Mouse (Mus musculus) kidney, embryonic 15.5 days (tissue): ENCODE results near the gene Col4a3. TPM values are rescaled to one million over a fixed set of nuclear protein-coding genes. Genes with fewer than 3 reads are reported as not detected.

Experiments used
- ATAC-seq: fragments of 200-750 bp; cut with Nextera tagmentation; replicated peaks from 2 replicates; pipeline ENCODE4 v1.8.0; 2017; ENCODE audit warnings: moderate TSS enrichment; ENCODE audit not compliant: low FRiP score
- H3K27ac ChIP-seq: fragments of 300-500 bp; sonication (generic); 2 replicates; pipeline ENCODE4 v1.5.1; 2015; ENCODE audit warnings: mild to moderate bottlenecking, inconsistent platforms
- H3K27me3 ChIP-seq: fragments of 300-500 bp; sonication (generic); 2 replicates; pipeline ENCODE4 v1.6.1; 2015; ENCODE audit warnings: inconsistent platforms
- H3K36me3 ChIP-seq: fragments of 300-500 bp; sonication (generic); 2 replicates; pipeline ENCODE4 v1.6.1; 2015; ENCODE audit warnings: inconsistent platforms
- H3K4me1 ChIP-seq: fragments of 300-500 bp; sonication (generic); 2 replicates; pipeline ENCODE4 v1.6.1; 2015; ENCODE audit warnings: inconsistent platforms
- H3K4me2 ChIP-seq: fragments of 300-500 bp; sonication (generic); 2 replicates; pipeline ENCODE4 v1.6.1; 2015; ENCODE audit warnings: moderate library complexity, mild to moderate bottlenecking, inconsistent platforms
- H3K4me3 ChIP-seq: fragments of 300-500 bp; sonication (generic); replicated peaks from 2 replicates; pipeline ENCODE4 v1.5.1; 2015; ENCODE audit warnings: mild to moderate bottlenecking, inconsistent platforms
- H3K9ac ChIP-seq: fragments of 300-500 bp; sonication (generic); 2 replicates; pipeline ENCODE4 v1.6.1; 2015; ENCODE audit warnings: mild to moderate bottlenecking, inconsistent platforms
- H3K9me3 ChIP-seq: fragments of 300-500 bp; sonication (generic); replicated peaks from 2 replicates; pipeline ENCODE4 v1.6.1; 2016; ENCODE audit warnings: inconsistent platforms
- WGBS: fragments of 180-500 bp; shearing (Covaris S2); methylation state at CpG from one replicate; pipeline ENCODE4 v1.1.7; 2015; ENCODE audit warnings: mixed read lengths; 5-methylcytosine and 5-hydroxymethylcytosine counted together
- polyA plus RNA-seq: library from polyadenylated mRNA; unstranded; fragments of >200 nt; fragmentation: Nextera tagmentation; extraction: Ambion mirVana; gene quantifications from 2 replicates; pipeline ENCODE4 v1.2.1, GENCODE M21; 2015

Gene Col4a3
- polyA plus RNA-seq, 1 experiment from 2014 or later, result 2.8 TPM

DNA sequence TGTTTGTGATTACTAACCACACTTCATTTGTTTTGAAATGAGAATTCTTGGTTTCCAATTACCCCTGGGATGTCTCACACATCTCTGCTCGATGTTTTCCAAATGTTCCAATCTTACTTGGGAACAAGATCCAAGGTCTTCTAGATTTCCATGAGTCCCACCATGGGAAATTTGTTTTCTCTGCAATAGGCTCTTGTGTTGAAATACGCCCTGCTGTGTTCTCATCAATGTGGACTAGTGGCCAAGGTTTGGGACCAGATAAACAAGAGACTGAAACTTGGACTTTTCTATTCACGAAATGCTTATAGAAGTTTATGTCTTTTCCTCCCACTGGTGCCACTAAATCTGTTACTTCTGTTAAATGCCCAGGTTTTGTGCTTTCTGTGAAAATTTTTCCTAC, 11.0 kb upstream of the Col4a3 start:
- WGBS, result 89% methylated on average over 3 of the region's 3 CpGs
- Histone ChIP-seq H3K36me3 (no peaks in the 10 kb centered on the region), H3K4me2 (no peak overlapping the region), H3K27ac (no peak overlapping the region), H3K4me3 (no peak overlapping the region), H3K4me1 (peaks cover 6% of the 10 kb centered on the region; the same call in 1 of the 2 replicates), H3K9me3 (no peaks in the 10 kb centered on the region), H3K27me3 (no peaks in the 10 kb centered on the region), H3K9ac (no peak overlapping the region)
- ATAC-seq, result no peak

- WGBS, result 79% methylated on average over 2 of the region's 2 CpGs
- no peak overlapping the region for H3K9ac ChIP-seq
- no peaks in the 10 kb centered on the region for H3K27me3 ChIP-seq
- no peak overlapping the region for H3K4me2 ChIP-seq
- no peak for ATAC-seq
- H3K36me3 ChIP-seq, result no peaks in the 10 kb centered on the region
- no peak overlapping the region for H3K27ac ChIP-seq
- no peak overlapping the region for H3K4me3 ChIP-seq
- peaks cover 6% of the 10 kb centered on the region; the same call in 1 of the 2 replicates for H3K4me1 ChIP-seq
- no peaks in the 10 kb centered on the region for H3K9me3 ChIP-seq
These were observed 10.5 kb upstream of the Col4a3 start for GRCm38 (mm10) chr1:82576182-82576581.

- H3K27me3 ChIP-seq, result no peaks in the 10 kb centered on the region
- no peak for ATAC-seq
- 89% methylated on average over 10 of the region's 10 CpGs for WGBS
These were observed 9.4 kb upstream of the Col4a3 start for GRCm38 (mm10) chr1:82577339-82577738.

GRCm38 (mm10) chr1:82577915-82578314, 8.8 kb upstream of the Col4a3 start:
- H3K4me2 ChIP-seq, result no peak overlapping the region
- H3K4me1 ChIP-seq, result peaks cover 6% of the 10 kb centered on the region; the same call in 1 of the 2 replicates
- H3K9ac ChIP-seq, result no peak overlapping the region
- H3K4me3 ChIP-seq, result no peak overlapping the region
- H3K36me3 ChIP-seq, result no peaks in the 10 kb centered on the region
- ATAC-seq, result peak; percentile 52; the same call in 1 of the 2 replicates
- WGBS, result 53% methylated on average over 3 of the region's 3 CpGs
- H3K27ac ChIP-seq, result no peak overlapping the region
- H3K27me3 ChIP-seq, result no peaks in the 10 kb centered on the region
- no peaks in the 10 kb centered on the region for H3K9me3 ChIP-seq

More at GRCm38 (mm10) chr1:82577339-82577738, 9.4 kb upstream of the Col4a3 start:
- no peak overlapping the region for H3K9ac ChIP-seq
- H3K36me3 ChIP-seq, result no peaks in the 10 kb centered on the region
- no peak overlapping the region for H3K27ac ChIP-seq
- H3K9me3 ChIP-seq, result no peaks in the 10 kb centered on the region
- H3K4me3 ChIP-seq, result no peak overlapping the region
- peaks cover 6% of the 10 kb centered on the region; the same call in 1 of the 2 replicates for H3K4me1 ChIP-seq
- no peak overlapping the region for H3K4me2 ChIP-seq

DNA sequence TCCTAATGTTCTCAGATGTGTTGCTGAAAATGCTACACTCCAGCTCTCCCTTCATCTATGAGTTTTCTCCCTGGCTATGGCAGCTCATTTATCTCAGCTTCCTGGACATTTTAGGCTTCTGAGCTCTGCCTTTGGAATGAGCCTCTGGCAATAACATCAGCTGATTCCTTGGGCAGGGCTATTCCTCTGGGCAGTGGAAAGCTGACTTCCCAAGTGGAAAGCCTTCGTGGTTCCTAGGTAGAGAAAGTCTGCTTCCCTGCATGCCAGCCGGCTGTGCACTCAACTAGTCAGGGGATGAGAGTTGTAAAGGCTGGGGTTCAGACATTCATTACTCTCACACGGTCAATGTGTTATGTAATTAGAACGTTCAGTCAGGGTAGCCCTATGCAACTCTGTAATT, 8.4 kb upstream of the Col4a3 start:
- Histone ChIP-seq H3K4me1 (peaks cover 6% of the 10 kb centered on the region; the same call in 1 of the 2 replicates), H3K36me3 (no peaks in the 10 kb centered on the region), H3K27ac (no peak overlapping the region), H3K4me2 (no peak overlapping the region), H3K27me3 (no peaks in the 10 kb centered on the region), H3K9ac (no peak overlapping the region), H3K9me3 (no peaks in the 10 kb centered on the region), H3K4me3 (no peak overlapping the region)
- no peak for ATAC-seq
- 58% methylated on average over 4 of the region's 4 CpGs for WGBS

GRCm38 (mm10) chr1:82585981-82586380, 740 bp upstream of the Col4a3 start:
- Histone ChIP-seq H3K9me3 (no peaks in the 10 kb centered on the region), H3K4me3 (peak overlapping the region; percentile 46), H3K36me3 (no peaks in the 10 kb centered on the region), H3K27ac (no peak overlapping the region), H3K27me3 (peaks cover 18% of the 10 kb centered on the region; the same call in 1 of the 2 replicates), H3K4me1 (peaks cover 14% of the 10 kb centered on the region), H3K4me2 (peak overlapping the region; percentile 87), H3K9ac (no peak overlapping the region)
- WGBS, result 77% methylated on average over 7 of the region's 7 CpGs
- ATAC-seq, result no peak

DNA sequence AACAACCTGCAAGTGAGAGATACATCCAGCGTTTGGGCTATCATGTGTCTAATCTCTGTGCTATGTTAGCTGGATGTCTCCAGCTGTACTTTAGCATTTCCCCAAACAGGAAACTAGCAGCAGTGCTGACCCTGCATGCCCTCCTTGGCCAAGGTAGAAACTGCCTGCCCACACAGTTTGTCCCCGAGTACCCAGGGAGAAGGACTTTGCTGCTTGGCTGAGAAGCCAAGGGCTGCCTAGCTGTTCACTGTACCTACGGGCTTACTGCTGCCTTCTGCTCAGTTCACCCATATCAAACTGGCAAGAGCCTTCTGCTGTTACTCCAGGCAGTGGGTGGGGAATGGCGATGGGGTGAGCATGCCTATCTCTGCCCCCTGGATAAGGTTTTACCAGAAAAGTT, 3.5 kb downstream of the Col4a3 start:
- WGBS, result 61% methylated on average over 4 of the region's 4 CpGs
- ATAC-seq, result no peak
- Histone ChIP-seq H3K27ac (no peak overlapping the region), H3K36me3 (no peaks in the 10 kb centered on the region), H3K4me1 (peaks cover 14% of the 10 kb centered on the region), H3K9ac (no peak overlapping the region), H3K9me3 (no peaks in the 10 kb centered on the region), H3K4me3 (no peak overlapping the region), H3K27me3 (peaks cover 16% of the 10 kb centered on the region; the same call in 1 of the 2 replicates), H3K4me2 (no peak overlapping the region)

GRCm38 (mm10) chr1:82596864-82597596, 10.3 kb downstream of the Col4a3 start:
- Histone ChIP-seq H3K4me1 (peaks cover 16% of the 10 kb centered on the region), H3K4me2 (no peak overlapping the region), H3K9ac (no peak overlapping the region), H3K27me3 (no peaks in the 10 kb centered on the region), H3K27ac (peak overlapping the region; percentile 59), H3K4me3 (no peak overlapping the region), H3K9me3 (no peaks in the 10 kb centered on the region), H3K36me3 (no peaks in the 10 kb centered on the region)
- ATAC-seq, result peak; percentile 89
- 26% methylated on average over 6 of the region's 6 CpGs for WGBS

DNA sequence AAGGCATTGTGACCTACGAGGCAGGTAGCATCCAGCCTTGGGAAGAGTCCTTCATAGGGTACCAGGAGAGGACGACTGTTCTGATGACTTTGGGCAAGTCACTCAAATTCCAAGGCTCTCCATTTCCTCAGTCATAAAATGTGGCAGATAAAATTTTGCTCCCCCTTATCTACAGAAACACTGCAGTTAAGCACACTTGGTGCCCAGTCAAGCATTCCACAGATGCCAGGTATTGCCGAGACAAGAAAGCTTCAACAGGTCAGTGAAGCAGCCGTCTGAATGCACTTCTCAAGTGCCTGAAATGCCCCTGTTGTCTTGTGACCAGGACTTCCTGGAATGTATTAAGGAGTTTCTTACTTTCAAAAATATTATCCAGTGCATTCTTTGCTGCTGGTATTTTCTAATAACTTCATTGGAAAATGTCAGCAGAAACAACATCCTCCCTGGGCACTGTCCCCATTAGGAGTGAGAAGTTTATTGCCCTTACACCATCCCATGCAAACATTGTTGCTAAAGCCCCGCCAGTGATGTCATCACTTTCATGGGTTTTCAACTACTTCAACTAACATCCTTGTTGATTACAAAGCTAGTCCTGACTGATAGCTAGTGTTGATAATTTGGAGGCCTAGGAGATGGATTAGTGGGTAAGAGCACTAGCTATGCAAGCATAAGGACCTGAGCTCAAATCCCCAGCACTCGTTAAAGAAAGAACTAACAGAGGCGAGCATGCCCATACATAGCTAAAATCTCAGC, 16.7 kb downstream of the Col4a3 start:
- peaks cover 8% of the 10 kb centered on the region; the same call in 1 of the 2 replicates for H3K4me1 ChIP-seq
- 60% methylated on average over 7 of the region's 7 CpGs for WGBS
- H3K4me2 ChIP-seq, result no peak overlapping the region
- H3K4me3 ChIP-seq, result no peak overlapping the region
- 0 out of 2 replicates have a peak, but pooled peaks have one; percentile 18 for ATAC-seq
- H3K27me3 ChIP-seq, result no peaks in the 10 kb centered on the region
- no peak overlapping the region for H3K27ac ChIP-seq
- H3K9me3 ChIP-seq, result no peaks in the 10 kb centered on the region
- H3K9ac ChIP-seq, result no peak overlapping the region
- H3K36me3 ChIP-seq, result no peaks in the 10 kb centered on the region

GRCm38 (mm10) chr1:82605347-82605746, 18.6 kb downstream of the Col4a3 start:
- H3K9me3 ChIP-seq, result no peaks in the 10 kb centered on the region
- H3K4me1 ChIP-seq, result peaks cover 8% of the 10 kb centered on the region; the same call in 1 of the 2 replicates
- no peaks in the 10 kb centered on the region for H3K27me3 ChIP-seq
- no peak overlapping the region for H3K27ac ChIP-seq
- H3K4me2 ChIP-seq, result no peak overlapping the region
- WGBS, result 83% methylated on average over 7 of the region's 7 CpGs
- no peaks in the 10 kb centered on the region for H3K36me3 ChIP-seq
- no peak overlapping the region for H3K9ac ChIP-seq
- no peak overlapping the region for H3K4me3 ChIP-seq
- ATAC-seq, result no peak

- no peaks in the 10 kb centered on the region for H3K36me3 ChIP-seq
- H3K4me3 ChIP-seq, result no peak overlapping the region
- no peak for ATAC-seq
- peaks cover 8% of the 10 kb centered on the region; the same call in 1 of the 2 replicates for H3K4me1 ChIP-seq
- 0 out of 2 replicates have a peak overlapping the region, but pooled peaks have one; percentile 30 for H3K27ac ChIP-seq
- no peak overlapping the region for H3K4me2 ChIP-seq
- H3K27me3 ChIP-seq, result no peaks in the 10 kb centered on the region
- no peak overlapping the region for H3K9ac ChIP-seq
- 84% methylated on average over 7 of the region's 7 CpGs for WGBS
- no peaks in the 10 kb centered on the region for H3K9me3 ChIP-seq
These were observed 19.1 kb downstream of the Col4a3 start for GRCm38 (mm10) chr1:82605856-82606255.

DNA sequence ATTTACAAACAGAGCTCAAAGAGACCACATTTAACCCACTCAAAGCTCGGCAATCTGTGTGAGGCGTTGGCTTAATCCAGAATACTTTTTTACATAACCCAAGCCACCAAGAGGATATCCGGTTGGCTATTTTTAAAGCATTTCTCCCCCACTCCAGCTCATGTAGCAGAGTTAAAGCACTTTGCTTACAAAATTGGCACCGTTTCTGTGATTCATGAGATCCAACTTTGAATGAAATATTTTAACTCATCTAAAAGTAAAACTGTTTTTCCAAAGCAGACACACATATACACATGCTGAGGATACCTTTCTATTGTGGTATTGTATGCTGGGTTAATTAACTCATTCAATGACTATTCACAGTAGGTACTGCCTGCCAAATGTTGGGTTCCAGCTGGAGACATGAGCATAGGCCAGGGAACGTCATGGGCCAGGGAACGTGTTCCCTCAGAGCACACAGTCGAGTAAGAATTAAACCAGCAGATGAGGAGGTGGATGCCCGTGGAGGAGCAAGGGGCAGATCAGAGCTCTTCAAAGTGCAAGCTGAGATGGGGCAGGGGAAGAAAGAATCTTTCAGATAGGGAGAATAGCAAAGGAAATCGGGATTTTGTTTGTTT, 22.0 kb downstream of the Col4a3 start:
- H3K4me3 ChIP-seq, result no peak overlapping the region
- H3K27ac ChIP-seq, result no peak overlapping the region
- H3K4me2 ChIP-seq, result no peak overlapping the region
- WGBS, result 64% methylated on average over 9 of the region's 9 CpGs
- no peaks in the 10 kb centered on the region for H3K9me3 ChIP-seq
- peaks cover 12% of the 10 kb centered on the region for H3K4me1 ChIP-seq
- H3K27me3 ChIP-seq, result no peaks in the 10 kb centered on the region
- no peak overlapping the region for H3K9ac ChIP-seq
- no peak for ATAC-seq
- H3K36me3 ChIP-seq, result no peaks in the 10 kb centered on the region
